Mouse (Mus musculus) G1E (cell line): ENCODE measurements around the gene Hoxc9.

ENCODE experiments used
- CTCF ChIP-seq: IDR thresholded peaks from 2 replicates; pipeline ENCODE4 v1.5.1; 2012; ENCODE audit warnings: low read depth, low read length, inconsistent platforms, mixed read lengths
- GATA1 ChIP-seq: IDR thresholded peaks from 2 replicates; pipeline ENCODE4 v1.6.1; 2012; ENCODE audit warnings: borderline replicate concordance, low read length, inconsistent platforms, mixed read lengths
- POLR2AphosphoS5 ChIP-seq: IDR thresholded peaks from 2 replicates; pipeline ENCODE4 v1.6.1; 2012; ENCODE audit warnings: low read depth, low read length, inconsistent platforms; ENCODE audit not compliant: insufficient replicate concordance
- TAL1 ChIP-seq: conservative IDR thresholded peaks from 2 replicates; pipeline ENCODE4 v1.6.1; 2012; ENCODE audit warnings: low read depth, low read length, inconsistent platforms, mixed read lengths

DNA sequence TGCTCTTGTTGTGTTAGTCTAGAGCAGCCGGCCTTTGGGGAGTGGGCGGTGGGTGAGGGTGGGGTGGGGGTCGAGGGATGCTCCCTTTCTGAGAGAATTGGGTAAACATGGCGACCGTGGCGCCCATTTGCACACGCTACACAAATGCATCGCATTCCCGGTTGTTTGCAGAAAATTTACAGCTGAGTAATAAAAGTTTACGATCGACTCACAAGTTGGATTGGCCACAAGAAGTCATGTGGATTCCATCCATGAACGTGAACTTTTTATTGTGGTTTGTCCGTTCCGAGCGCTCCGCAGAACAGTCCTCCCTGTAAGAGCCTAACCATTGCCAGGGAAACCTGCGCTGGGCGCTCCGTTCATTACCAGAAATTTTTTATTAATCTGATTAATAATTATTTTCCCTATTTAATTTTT is 21.7 kb downstream of the Hoxc9 start, which contains the start of gene Hoxc6:
- TF ChIP-seq CTCF = no peak
- no peak for TF ChIP-seq GATA1
- no peak for TF ChIP-seq POLR2AphosphoS5
- TF ChIP-seq TAL1 = no peak
